Comparison of ENCODE assay signal across 26 mouse cellular contexts in genomic region chr6:147315207-147315606, GRCm38 (mm10). TPM values are rescaled to one million over a fixed set of nuclear protein-coding genes. Genes with fewer than 3 reads are reported as not detected.
"Had no signal": no experiment of that assay in that cellular context is flagged by ENCODE, and none has a peak within 500 bp of the region (broad histone marks: within the 10 kb centered on the region; RNA-seq: fewer than 3 reads in every experiment).

No protein-coding gene starts in this region.

- ATAC-seq: hindbrain, postnatal 0 days; intestine, embryonic 16.5 days had no signal

- H3K4me3 ChIP-seq: gastrocnemius, adult 2 months; heart, adult 2 months; heart, embryonic 13.5 days; heart, embryonic 15.5 days; hindbrain, embryonic 13.5 days; hindbrain, embryonic 15.5 days; layer of hippocampus, adult 2 months; limb, embryonic 13.5 days; limb, embryonic 15.5 days had no signal

- H3K4me2 ChIP-seq: heart, embryonic 11.5 days; heart, embryonic 13.5 days; heart, embryonic 15.5 days; hindbrain, embryonic 13.5 days; hindbrain, embryonic 15.5 days; limb, embryonic 13.5 days; limb, embryonic 15.5 days had no signal

- H3K27me3 ChIP-seq: heart, embryonic 13.5 days; heart, embryonic 15.5 days; hindbrain, embryonic 13.5 days; hindbrain, embryonic 15.5 days; limb, embryonic 13.5 days; limb, embryonic 15.5 days had no signal

- DNase-seq: gastrocnemius, adult 2 months; gastrocnemius, postnatal 10 days; gastrocnemius, postnatal 25 days; heart, adult 11 months; heart, adult 2 months; heart, postnatal 14 days; heart, postnatal 36 days; kidney, adult 18-20 months; kidney, adult 8-10 months; kidney, postnatal 10 days; kidney, postnatal 25 days; kidney, postnatal 4 days; layer of hippocampus, postnatal 36 days; left cerebral cortex, postnatal 4 days had no signal

- H3K4me1 ChIP-seq: heart, embryonic 13.5 days; heart, embryonic 15.5 days; hindbrain, embryonic 13.5 days; hindbrain, embryonic 15.5 days; limb, embryonic 15.5 days had no signal

- H3K36me3 ChIP-seq: heart, embryonic 13.5 days; heart, embryonic 15.5 days; hindbrain, embryonic 13.5 days; hindbrain, embryonic 15.5 days; limb, embryonic 13.5 days; limb, embryonic 15.5 days had no signal

- H3K27ac ChIP-seq: gastrocnemius, adult 2 months; heart, adult 2 months; heart, embryonic 13.5 days; heart, embryonic 15.5 days; hindbrain, embryonic 13.5 days; hindbrain, embryonic 15.5 days; hindbrain, postnatal 0 days; layer of hippocampus, adult 2 months; limb, embryonic 13.5 days; limb, embryonic 15.5 days had no signal

- H3K9ac ChIP-seq: heart, embryonic 13.5 days; heart, embryonic 15.5 days; hindbrain, embryonic 13.5 days; hindbrain, embryonic 15.5 days; limb, embryonic 13.5 days; limb, embryonic 15.5 days had no signal

- H3K9me3 ChIP-seq: heart, embryonic 13.5 days; heart, embryonic 15.5 days; hindbrain, embryonic 13.5 days; hindbrain, embryonic 15.5 days; limb, embryonic 13.5 days; limb, embryonic 15.5 days had no signal

RNA-seq across cellular contexts. Expression of gene Pthlh, which starts 51.2 kb away (rescaled TPM):
- total RNA-seq: hematopoietic stem cell, adult 5-6 weeks; liver, adult 2 months had no signal
- polyA plus RNA-seq: liver, adult 2 months had no signal
